Mouse (Mus musculus): Measurements from ENCODE around the gene Wipf2.

Wipf2 gene

DNA sequence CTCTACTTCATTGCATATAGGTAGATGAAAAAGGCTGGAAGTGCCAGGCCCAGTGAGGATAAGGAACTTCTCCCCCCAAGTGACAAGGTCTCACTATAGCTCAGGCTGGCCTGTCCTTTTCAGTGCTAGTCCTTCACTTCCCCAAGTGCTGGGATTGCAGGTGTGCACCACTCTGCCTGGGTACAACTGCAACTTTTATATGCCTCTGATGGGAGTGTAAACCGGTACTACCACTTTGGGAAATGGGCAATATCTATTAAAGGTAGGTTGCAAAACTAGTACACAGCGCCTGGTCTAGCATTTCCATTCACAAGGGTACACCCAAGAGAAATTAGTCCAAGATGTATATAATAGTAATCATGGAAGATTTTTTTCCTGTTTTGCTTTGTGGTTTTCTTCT is 8.8 kb upstream of the Wipf2 start:
- DNase-seq, result no peak

DNA sequence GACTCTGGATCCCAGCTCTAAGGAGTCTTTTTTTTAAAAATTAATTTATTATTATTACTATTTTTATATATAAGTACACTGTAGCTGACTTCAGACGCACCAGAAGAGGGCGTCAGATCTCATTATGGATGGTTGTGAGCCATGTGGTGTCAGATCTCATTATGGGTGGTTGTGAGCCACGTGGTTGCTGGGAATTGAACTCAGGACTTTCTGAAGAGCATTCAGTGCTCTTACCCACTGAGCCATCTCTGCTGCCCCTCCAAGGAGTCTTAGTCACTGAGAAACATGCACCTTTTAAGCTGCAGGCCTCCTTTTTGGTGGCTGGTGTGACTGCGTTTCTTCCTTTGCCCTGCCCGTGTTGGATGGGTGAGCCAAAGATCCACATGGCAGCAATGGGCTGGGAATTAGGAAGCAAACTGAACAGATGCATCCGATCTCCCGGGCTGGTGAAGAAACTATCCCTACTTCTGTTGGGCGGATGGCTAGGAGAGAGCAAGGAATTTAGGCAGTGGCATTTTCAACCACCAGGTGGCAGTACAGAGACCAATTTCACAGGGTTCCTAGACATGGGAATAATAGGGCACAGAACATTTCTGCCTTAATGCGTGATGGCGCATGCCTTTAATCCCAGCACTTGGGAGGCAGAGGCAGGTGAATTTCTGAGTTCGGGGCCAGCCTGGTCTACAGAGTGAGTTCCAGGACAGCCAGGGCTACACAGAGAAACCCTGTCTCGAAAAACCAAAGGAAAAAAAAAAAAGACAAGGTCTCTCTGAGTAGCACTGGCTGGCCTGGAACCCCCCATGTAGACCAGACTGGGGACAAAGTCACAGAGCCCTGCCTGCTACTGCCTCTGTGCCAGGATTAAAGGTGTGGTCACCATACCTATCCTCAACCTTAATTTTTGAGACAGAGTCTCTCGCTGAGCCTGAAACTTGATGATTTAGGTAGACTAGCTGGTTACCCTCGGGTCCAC is 4.4 kb upstream of the Wipf2 start:
- peak; percentile 85 for DNase-seq

- peak; percentile 54 for DNase-seq
Observed at GRCm38 (mm10) chr11:98863751-98864429, 452 bp downstream of the Wipf2 start.

DNA sequence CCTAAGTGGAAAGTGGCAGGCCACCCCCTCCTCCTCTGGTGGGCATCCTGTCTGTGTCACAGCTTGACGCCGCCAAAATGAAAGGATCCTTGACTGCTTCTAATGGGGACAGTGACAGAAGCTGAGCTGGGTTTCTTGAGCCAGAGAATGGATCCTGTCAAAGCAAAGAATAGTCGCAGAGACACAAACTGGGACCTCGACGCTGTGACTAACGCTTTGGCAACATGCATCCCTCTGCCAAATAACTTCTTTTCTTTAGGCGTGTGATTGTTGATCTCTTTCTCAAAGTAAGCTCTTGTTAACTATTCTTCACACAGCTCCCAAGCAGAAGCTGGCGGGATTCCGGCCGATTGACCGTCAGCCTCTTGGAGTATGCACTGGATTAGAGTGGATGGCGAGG is 3.9 kb downstream of the Wipf2 start:
- no peak for DNase-seq

DNA sequence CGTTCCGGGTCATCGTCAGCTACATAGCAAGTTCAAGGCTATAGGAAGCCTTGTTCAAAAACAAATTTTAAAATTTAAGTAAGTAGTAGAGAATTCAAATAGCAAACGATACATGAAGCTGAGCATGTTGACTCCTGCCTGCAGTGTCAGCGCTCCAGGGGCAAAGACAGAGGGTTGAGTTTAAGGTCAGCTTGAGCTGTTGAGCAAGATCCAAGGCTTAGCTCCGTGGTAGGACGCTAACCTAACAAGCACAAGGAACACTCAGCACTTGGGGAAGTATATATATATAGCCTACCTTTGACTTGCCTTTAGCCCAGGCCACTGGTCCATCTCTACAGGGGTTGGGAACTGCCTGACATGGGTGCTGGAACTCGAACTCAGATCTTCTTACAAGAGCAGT is 6.5 kb downstream of the Wipf2 start:
- DNase-seq, result no peak

DNA sequence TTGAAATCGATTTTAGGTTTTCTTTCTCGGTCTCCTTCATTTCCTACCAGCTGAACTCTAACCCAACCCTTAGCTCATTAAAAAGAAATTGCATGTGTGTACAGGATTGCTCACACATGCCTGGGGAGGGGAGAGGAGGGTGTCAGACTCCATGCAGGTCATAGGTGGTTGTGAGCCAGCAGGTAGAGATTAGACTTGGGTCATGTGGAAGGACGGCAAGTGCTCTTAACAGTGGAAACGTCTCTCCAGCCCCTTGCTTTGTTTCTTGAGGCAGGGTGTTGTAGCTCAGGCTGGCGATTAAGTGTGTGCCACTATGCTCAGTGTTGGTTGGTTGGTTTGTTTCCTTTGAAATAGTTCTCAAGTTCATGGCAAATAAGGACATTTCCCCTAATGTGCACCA is 7.4 kb downstream of the Wipf2 start:
- no peak for DNase-seq

DNA sequence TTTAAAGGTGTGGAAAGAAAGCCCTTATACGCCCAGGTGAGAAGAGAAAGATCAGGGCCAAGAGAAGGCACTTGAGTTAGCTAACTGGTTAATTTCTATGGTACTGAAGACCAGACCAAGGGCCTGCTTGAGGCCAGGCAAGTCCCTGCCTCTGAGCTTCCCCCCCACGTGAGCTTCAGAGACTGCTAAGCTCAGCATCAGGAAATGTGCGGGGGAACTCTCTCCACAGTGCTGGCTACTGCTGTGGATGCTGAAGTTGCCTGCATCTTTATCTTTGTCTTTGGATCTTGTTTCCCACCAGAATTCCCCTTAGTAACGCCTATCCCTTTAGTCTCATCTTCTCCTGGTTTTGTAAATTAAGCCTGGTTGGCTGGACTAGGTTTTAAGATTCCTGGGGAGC is 8.0 kb downstream of the Wipf2 start:
- no peak for DNase-seq

DNA sequence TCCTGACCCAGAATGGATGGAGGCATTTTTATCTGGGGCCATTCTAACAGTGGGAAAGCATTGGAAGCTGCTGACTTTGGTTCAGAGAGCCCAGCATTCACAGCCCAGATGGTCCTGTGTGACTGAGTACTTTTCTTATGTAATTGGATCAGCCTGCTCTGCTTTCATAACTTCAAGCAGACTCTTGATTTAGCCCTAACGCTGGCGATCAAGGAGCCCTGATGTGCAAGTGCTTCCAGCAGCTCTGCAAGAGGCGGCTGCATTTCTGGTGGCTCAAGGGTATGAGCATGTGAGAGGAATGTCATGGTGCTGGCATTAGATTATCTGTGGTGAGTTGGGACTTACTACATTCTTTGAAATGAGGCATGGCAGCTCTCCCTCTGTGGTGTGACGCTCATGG is 8.6 kb downstream of the Wipf2 start:
- DNase-seq, result peak; percentile 33

DNA sequence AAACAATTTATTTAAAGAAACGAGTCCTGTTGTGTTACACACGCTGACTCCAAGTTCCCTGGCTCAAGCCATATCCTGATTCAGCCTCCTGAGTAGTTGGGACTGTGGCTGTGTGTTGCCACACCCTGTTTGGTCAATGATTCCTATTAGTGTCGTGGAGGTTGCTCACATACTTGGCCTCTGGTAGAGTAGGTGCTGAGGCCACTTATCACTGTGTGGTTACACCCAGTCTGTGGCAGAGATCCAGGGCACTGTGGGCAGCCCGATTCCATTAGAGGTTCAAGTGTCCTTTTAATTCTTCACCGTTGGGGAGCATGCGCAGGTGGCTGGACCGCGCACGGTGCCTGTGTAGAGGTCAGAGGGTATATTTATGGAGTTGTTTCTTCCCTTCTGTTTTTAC is 10.5 kb downstream of the Wipf2 start:
- no peak for DNase-seq

DNA sequence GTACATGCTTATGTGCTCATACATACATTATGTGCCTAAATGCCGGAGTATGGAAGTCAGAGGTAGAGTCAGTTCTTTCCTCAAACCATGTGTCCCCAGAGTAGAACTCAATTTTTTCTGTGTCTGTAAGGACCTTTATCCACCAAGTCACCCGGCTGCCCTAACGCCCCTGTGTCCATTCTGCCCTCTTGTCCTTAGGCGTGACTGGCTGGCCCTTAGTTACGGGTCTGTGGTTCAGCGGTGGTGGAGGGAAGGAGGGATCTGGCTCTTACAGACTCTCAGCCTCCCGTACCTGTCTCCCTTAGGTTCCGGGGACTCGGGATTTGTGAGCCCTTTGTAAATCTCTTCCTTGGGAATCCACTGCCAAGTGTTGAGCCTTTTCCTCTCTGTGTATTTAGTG is 13.6 kb downstream of the Wipf2 start:
- no peak for DNase-seq

DNA sequence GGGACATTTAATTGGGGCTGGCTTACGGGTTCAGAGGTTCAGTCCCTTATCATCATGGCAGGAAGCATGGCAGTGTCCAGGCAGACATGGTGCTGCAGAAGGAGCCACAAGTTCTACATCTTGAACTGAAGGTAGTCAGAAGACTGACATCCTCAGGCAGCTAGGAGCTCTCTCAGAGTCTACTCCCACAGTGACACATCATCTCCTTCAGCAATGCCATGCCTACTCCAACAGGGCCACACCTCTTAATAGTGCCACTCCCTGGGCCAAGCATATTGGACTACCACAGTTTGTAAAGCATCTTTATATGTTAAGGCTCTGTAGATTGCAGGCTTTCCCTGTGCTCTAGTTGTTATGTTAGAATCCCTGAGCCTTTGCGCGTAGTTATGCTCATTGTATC is 24.3 kb downstream of the Wipf2 start:
- no peak for DNase-seq

DNA sequence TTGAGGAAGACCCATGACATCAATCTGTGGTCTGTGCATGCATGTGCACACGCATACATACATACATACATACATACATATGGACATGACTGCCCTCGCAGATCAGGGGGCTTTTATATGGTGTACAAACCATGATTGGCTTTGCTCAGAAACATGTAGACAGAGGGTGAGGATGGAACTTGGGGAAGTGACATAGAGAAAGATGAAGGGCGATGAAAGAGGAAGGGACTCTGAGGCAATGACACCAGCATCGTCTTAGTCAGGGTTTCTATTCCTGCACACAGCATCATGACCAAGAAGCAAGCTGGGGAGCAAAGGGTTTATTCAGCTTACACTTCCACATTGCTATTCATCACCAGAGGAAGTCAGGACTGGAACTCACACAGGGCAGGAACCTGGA is 25.6 kb downstream of the Wipf2 start:
- no peak for DNase-seq

DNA sequence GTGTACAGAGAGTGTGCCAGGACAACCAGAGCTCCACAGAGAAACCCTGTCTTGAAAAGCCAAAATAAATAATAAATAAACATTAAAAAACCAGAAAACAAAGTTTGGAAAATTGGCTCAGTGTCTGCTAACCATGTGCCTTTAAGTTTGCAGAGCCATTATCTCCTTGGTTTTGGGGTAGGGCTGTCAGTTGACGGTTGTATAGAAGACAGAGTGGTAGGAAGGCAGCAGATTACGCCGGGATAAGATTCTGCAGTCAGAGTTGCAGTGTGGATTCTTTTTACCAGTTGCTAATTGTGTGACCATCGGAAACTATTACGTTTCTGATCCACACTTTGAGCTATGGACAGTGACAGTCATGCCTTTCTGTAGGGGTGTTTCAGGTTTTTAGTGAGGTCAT is 26.5 kb downstream of the Wipf2 start:
- DNase-seq, result no peak

GRCm38 (mm10) chr11:98892426-98892825 is 29.0 kb downstream of the Wipf2 start:
- DNase-seq, result no peak

- DNase-seq, result no peak
Observed at GRCm38 (mm10) chr11:98900529-98901125, 37.2 kb downstream of the Wipf2 start.

DNA sequence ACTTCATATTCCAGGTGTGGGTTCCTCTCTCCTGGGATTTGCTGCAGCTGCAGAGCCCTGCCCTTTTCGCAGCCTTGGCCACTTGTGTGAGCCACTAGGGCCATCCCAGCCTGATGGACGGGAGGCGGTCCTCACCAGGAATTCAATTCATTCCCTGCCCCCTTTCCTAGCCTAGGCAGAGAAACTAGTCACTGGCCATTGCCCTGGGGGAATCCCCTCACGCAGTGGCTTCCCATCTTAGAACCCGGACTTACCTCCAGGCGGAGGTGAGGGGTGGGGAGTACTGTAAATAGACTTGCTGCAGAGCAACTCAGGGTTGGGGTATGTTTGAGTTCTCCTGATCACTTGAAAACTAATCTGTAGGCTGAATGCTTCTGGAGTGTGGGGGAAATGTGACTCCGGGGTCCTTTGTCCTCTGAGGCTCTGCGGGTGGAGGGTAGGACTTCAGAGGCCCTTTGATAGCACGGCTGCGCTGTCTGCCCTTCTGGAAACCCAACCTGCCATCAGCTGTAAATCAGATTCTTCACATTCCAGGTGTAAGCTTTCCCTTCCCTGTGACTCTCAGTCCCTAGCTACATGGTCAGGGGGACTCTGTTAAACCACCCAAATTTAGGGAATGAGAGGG is 39.3 kb downstream of the Wipf2 start:
- DNase-seq, result no peak

DNA sequence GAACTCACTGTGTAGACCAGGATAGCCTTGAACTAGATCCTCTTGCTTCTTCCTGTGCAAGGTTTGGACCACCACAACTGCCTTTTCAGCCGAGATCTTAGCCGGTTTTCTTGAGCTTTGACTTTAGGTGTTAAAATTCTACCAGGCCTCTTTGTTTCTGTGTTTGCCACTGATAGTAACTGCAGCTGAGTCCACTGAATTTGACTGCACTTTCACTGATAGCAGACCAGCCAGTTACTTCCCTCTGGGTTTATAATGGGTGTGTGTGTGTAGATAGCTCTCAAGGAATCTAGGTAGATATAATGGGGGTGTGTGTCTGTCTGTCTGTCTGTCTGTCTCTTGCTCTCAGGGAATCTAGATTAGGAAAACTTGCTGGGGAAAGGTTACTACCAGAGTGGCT is 41.1 kb downstream of the Wipf2 start:
- DNase-seq, result no peak

- DNase-seq, result no peak
Observed at GRCm38 (mm10) chr11:98905033-98905432, 41.6 kb downstream of the Wipf2 start.

- DNase-seq, result no peak
Observed at GRCm38 (mm10) chr11:98905583-98905982, 42.1 kb downstream of the Wipf2 start.

DNA sequence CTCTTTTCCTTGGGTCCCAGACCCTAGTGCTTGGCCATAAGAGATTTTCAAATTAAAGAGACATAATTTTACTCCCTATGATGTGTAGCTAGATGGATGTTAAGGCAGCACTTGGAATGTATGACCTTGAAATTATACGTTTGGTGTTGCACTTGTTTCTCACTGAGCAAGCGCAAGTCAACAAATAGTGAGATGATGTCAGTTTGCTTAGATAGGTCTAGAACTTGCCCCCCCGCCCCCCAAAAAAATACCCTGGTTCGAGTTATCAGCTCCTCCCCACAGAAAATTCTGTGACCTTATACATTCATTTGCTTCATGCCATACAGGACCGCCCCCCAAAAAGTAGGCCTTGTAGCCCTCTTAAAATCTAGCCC is 43.6 kb downstream of the Wipf2 start:
- DNase-seq, result no peak

GRCm38 (mm10) chr11:98907437-98908173 is 44.2 kb downstream of the Wipf2 start, which contains the start of gene Cdc6:
Gene Cdc6, plus strand, starts transcription at chr11:98907801.
- peak; percentile 92 for DNase-seq

GRCm38 (mm10) chr11:98909654-98910053 is 46.2 kb downstream of the Wipf2 start:
- peak; percentile 78 for DNase-seq

DNA sequence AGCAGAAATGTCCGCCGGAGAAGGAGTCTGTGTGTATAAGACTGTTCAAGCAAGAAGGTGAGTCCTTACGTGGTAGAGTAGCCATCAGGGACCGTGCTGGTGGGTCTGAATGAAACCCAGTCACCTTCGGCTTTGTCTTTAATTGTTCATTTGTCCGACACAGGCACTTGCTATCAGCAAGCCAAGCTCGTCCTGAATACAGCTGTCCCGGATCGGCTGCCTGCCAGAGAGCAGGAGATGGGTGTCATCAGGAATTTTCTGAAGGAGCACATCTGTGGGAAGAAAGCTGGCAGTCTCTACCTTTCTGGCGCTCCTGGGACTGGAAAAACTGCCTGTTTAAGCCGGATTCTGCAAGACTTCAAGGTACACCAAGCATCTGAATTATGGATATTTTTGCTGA is 47.0 kb downstream of the Wipf2 start:
- no peak for DNase-seq
